Mouse (Mus musculus): ENCODE data around the gene Coro1c.

Gene Coro1c

GRCm38 (mm10) chr5:113856631-113857030, 51.9 kb downstream of the Coro1c start:
- DNase-seq (ENCODE audit: low spot score), result no peak

- peak; percentile 94 for DNase-seq (ENCODE audit: low spot score)
Observed at GRCm38 (mm10) chr5:113855696-113856095, 52.9 kb downstream of the Coro1c start.

- DNase-seq (ENCODE audit: low spot score), result no peak
Observed at GRCm38 (mm10) chr5:113855117-113855516, 53.4 kb downstream of the Coro1c start.

GRCm38 (mm10) chr5:113854494-113854893, 54.1 kb downstream of the Coro1c start:
- peak; percentile 76 for DNase-seq (ENCODE audit: low spot score)

GRCm38 (mm10) chr5:113853541-113853940, 55.0 kb downstream of the Coro1c start:
- no peak for DNase-seq (ENCODE audit: low spot score)

GRCm38 (mm10) chr5:113852463-113852862, 56.1 kb downstream of the Coro1c start:
- no peak for DNase-seq (ENCODE audit: low spot score)

- DNase-seq (ENCODE audit: low spot score), result peak; percentile 79
Observed at GRCm38 (mm10) chr5:113850680-113851230, 57.8 kb downstream of the Coro1c start.

GRCm38 (mm10) chr5:113847636-113848035, 60.9 kb downstream of the Coro1c start:
- DNase-seq (ENCODE audit: low spot score), result no peak

- DNase-seq (ENCODE audit: low spot score), result no peak
Observed at GRCm38 (mm10) chr5:113846656-113847055, 61.9 kb downstream of the Coro1c start.

- no peak for DNase-seq (ENCODE audit: low spot score)
Observed at GRCm38 (mm10) chr5:113845627-113846026, 62.9 kb downstream of the Coro1c start.

- DNase-seq (ENCODE audit: low spot score), result peak; percentile 87
Observed at GRCm38 (mm10) chr5:113844721-113845120, 63.8 kb downstream of the Coro1c start.

- no peak for DNase-seq (ENCODE audit: low spot score)
Observed at GRCm38 (mm10) chr5:113844106-113844505, 64.5 kb downstream of the Coro1c start.

GRCm38 (mm10) chr5:113842906-113843305, 65.7 kb downstream of the Coro1c start:
- no peak for DNase-seq (ENCODE audit: low spot score)

- no peak for DNase-seq (ENCODE audit: low spot score)
Observed at GRCm38 (mm10) chr5:113842244-113842643, 66.3 kb downstream of the Coro1c start.

GRCm38 (mm10) chr5:113841243-113842225, 67.0 kb downstream of the Coro1c start:
- DNase-seq (ENCODE audit: low spot score), result no peak

GRCm38 (mm10) chr5:113840443-113840842, 68.1 kb downstream of the Coro1c start:
- DNase-seq (ENCODE audit: low spot score), result no peak

- DNase-seq (ENCODE audit: low spot score), result no peak
Observed at GRCm38 (mm10) chr5:113836961-113837360, 71.6 kb downstream of the Coro1c start.

- DNase-seq (ENCODE audit: low spot score), result no peak
Observed at GRCm38 (mm10) chr5:113833316-113833947, 75.1 kb downstream of the Coro1c start.

- no peak for DNase-seq (ENCODE audit: low spot score)
Observed at GRCm38 (mm10) chr5:113832490-113832901, 76.1 kb downstream of the Coro1c start, which contains the start of gene Selplg. Selplg (minus strand) TSS chr5:113832644.

- no peak for DNase-seq (ENCODE audit: low spot score)
Observed at GRCm38 (mm10) chr5:113831741-113832140, 76.8 kb downstream of the Coro1c start.

- no peak for DNase-seq (ENCODE audit: low spot score)
Observed at GRCm38 (mm10) chr5:113830796-113831195, 77.8 kb downstream of the Coro1c start.

- no peak for DNase-seq (ENCODE audit: low spot score)
Observed at GRCm38 (mm10) chr5:113830292-113830643, 78.3 kb downstream of the Coro1c start.
